Mouse (Mus musculus): Measurements from ENCODE around the gene Nsdhl.

DNA sequence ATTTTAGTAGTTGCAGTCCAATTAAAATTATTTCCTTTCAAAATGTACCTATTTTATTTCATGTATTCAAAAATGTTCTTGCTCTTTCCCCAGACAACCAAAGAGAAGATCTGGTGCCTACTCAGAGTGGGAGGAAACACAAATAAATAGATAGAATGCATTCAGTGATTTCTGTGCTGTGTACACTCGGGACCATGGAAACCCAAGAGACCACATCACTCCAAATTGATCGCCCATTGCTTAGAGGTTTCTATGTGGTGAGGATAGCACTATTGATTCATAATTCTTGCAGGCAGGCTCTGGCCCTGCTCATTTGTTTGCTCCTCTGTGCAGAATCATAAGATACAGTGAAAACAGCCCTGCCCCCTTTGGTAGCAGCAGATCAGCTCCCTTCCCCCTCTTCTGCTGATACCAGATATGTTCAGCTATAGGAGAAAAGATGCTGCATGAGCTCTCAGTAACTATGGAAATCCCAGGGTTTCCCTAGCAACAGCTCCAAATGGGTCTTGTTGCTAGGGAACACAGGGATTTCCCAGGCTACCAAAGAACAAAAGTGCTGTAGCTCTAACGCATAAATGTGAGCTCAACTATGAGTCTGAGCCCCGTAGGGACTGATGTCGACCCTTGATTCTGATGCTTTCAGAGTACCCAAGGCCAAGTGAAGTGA, 22.8 kb upstream of the Nsdhl start:
- TF ChIP-seq CTCF (IDR thresholded peaks at IDR 0.05; ENCODE audit: extremely low read depth, insufficient read depth, insufficient read length, insufficient replicate concordance) (no peak), POLR2A (IDR thresholded peaks at IDR 0.05; ENCODE audit: low read depth, low read length) (no peak)
